Mouse (Mus musculus) intestine, postnatal 0 days (tissue): ENCODE data around the gene Sdr39u1. TPM values are rescaled to one million over a fixed set of nuclear protein-coding genes. Genes with fewer than 3 reads are reported as not detected.

Experiments used
- ATAC-seq: fragments of 200-750 bp; cut with Nextera tagmentation; 2 replicates; pipeline ENCODE4 v1.8.0; 2017; ENCODE audit warnings: mild to moderate bottlenecking, moderate TSS enrichment, moderate library complexity
- H3K27ac ChIP-seq: fragments of 300-500 bp; sonication (generic); 2 replicates; pipeline ENCODE4 v1.5.1; 2014; ENCODE audit warnings: mild to moderate bottlenecking, low read depth, low read length, moderate library complexity
- H3K27me3 ChIP-seq: fragments of 300-500 bp; sonication (generic); replicated peaks from 2 replicates; pipeline ENCODE4 v1.6.1; 2014; ENCODE audit warnings: low read length, mixed read lengths; ENCODE audit not compliant: control insufficient read depth, insufficient read depth
- H3K36me3 ChIP-seq: fragments of 300-500 bp; sonication (generic); 2 replicates; pipeline ENCODE4 v1.6.1; 2014; ENCODE audit warnings: mild to moderate bottlenecking, moderate library complexity; ENCODE audit not compliant: control insufficient read depth, insufficient read depth
- H3K4me1 ChIP-seq: fragments of 300-500 bp; sonication (generic); replicated peaks from 2 replicates; pipeline ENCODE4 v1.6.1; 2014; ENCODE audit warnings: antibody characterized with exemption, low read length, mixed read lengths; ENCODE audit not compliant: control insufficient read depth, insufficient read depth
- H3K4me2 ChIP-seq: fragments of 300-500 bp; sonication (generic); replicated peaks from 2 replicates; pipeline ENCODE4 v1.6.1; 2014; ENCODE audit warnings: low read depth, mild to moderate bottlenecking, moderate library complexity
- H3K4me3 ChIP-seq: fragments of 300-500 bp; sonication (generic); 2 replicates; pipeline ENCODE4 v1.5.1; 2014; ENCODE audit warnings: low read depth, low read length
- H3K9ac ChIP-seq: fragments of 300-500 bp; sonication (generic); 2 replicates; pipeline ENCODE4 v1.6.1; 2014; ENCODE audit warnings: mild to moderate bottlenecking, low read depth, low read length
- H3K9me3 ChIP-seq: fragments of 300-500 bp; sonication (generic); 2 replicates; pipeline ENCODE4 v1.6.1; 2016; ENCODE audit warnings: mixed run types; ENCODE audit not compliant: control insufficient read depth
- CTCF ChIP-seq: sonication (generic); IDR thresholded peaks from 2 replicates; pipeline ENCODE4 v1.5.1; 2016; ENCODE audit warnings: low read depth, mild to moderate bottlenecking, control low read depth, antibody characterized with exemption, moderate library complexity
- WGBS: fragments of 180-500 bp; shearing (Covaris S2); extraction: QIAGEN DNeasy Blood & Tissue Kit; methylation state at CpG from one replicate; pipeline ENCODE4 v1.1.7; 2014; 5-methylcytosine and 5-hydroxymethylcytosine counted together
- polyA plus RNA-seq: library from polyadenylated mRNA; unstranded; fragments of >200 nt; fragmentation: Nextera tagmentation; extraction: Ambion mirVana; gene quantifications from 2 replicates; pipeline ENCODE4 v1.2.1, GENCODE M21; 2015

Sdr39u1 gene
- polyA plus RNA-seq, 1 experiment from 2014 or later: 70.9 TPM

- Histone ChIP-seq H3K9me3 (no peaks in the 10 kb centered on the region), H3K9ac (peak overlapping the region; percentile 75; the same call in 1 of the 2 replicates), H3K36me3 (peaks cover 22% of the 10 kb centered on the region; the same call in 1 of the 2 replicates), H3K27me3 (no peaks in the 10 kb centered on the region), H3K4me2 (peak overlapping the region; percentile 92), H3K27ac (peak overlapping the region; percentile 84), H3K4me1 (peaks cover 4% of the 10 kb centered on the region), H3K4me3 (peak overlapping the region; percentile 53)
- no peak for TF ChIP-seq CTCF
- 5% methylated on average over 12 of the region's 12 CpGs for WGBS
- peak; percentile 1; the same call in 1 of the 2 replicates for ATAC-seq
Measured at GRCm38 (mm10) chr14:55900414-55900755, 292 bp upstream of the Sdr39u1 start.

GRCm38 (mm10) chr14:55898947-55899346 is 1.1 kb downstream of the Sdr39u1 start:
- Histone ChIP-seq H3K4me2 (peak overlapping the region; percentile 92; the same call in 1 of the 2 replicates), H3K27me3 (no peaks in the 10 kb centered on the region), H3K27ac (no peak overlapping the region), H3K4me1 (peaks cover 4% of the 10 kb centered on the region), H3K9ac (no peak overlapping the region), H3K4me3 (no peak overlapping the region), H3K36me3 (peaks cover 37% of the 10 kb centered on the region), H3K9me3 (no peaks in the 10 kb centered on the region)
- no peak for ATAC-seq
- 91% methylated on average over 7 of the region's 7 CpGs for WGBS
- TF ChIP-seq CTCF: no peak

GRCm38 (mm10) chr14:55897671-55898070 is 2.4 kb downstream of the Sdr39u1 start:
- no peak for ATAC-seq
- Histone ChIP-seq H3K9me3 (no peaks in the 10 kb centered on the region), H3K9ac (no peak overlapping the region), H3K36me3 (peaks cover 47% of the 10 kb centered on the region), H3K4me2 (no peak overlapping the region), H3K27me3 (no peaks in the 10 kb centered on the region), H3K4me1 (peaks cover 4% of the 10 kb centered on the region), H3K4me3 (no peak overlapping the region), H3K27ac (peak overlapping the region; percentile 54; the same call in 1 of the 2 replicates)
- 81% methylated on average over 12 of the region's 12 CpGs for WGBS
- TF ChIP-seq CTCF: no peak

GRCm38 (mm10) chr14:55886571-55887382 is 13.3 kb downstream of the Sdr39u1 start:
- no peaks in the 10 kb centered on the region for H3K27me3 ChIP-seq
- 79% methylated on average over 24 of the region's 24 CpGs for WGBS
- H3K4me3 ChIP-seq: 0 out of 2 replicates have a peak overlapping the region, but pooled peaks have one; percentile 81
- no peak for TF ChIP-seq CTCF
- no peaks in the 10 kb centered on the region for H3K9me3 ChIP-seq
- H3K4me1 ChIP-seq: peaks cover 18% of the 10 kb centered on the region
- peak overlapping the region; percentile 86 for H3K4me2 ChIP-seq
- H3K9ac ChIP-seq: no peak overlapping the region
- H3K36me3 ChIP-seq: peaks cover 52% of the 10 kb centered on the region
- no peak overlapping the region for H3K27ac ChIP-seq
- no peak for ATAC-seq

- WGBS: 3% methylated on average over 16 of the region's 16 CpGs
- H3K36me3 ChIP-seq: peaks cover 45% of the 10 kb centered on the region
Measured at GRCm38 (mm10) chr14:55885791-55886271, 14.3 kb downstream of the Sdr39u1 start.

GRCm38 (mm10) chr14:55885114-55885790 is 14.8 kb downstream of the Sdr39u1 start:
- H3K4me1 ChIP-seq: peaks cover 18% of the 10 kb centered on the region
- no peaks in the 10 kb centered on the region for H3K27me3 ChIP-seq
- H3K27ac ChIP-seq: peak overlapping the region; percentile 97
- peak overlapping the region; percentile 81 for H3K4me3 ChIP-seq
- H3K9ac ChIP-seq: peak overlapping the region; percentile 92
- WGBS: 0% methylated on average over 24 of the region's 30 CpGs
- TF ChIP-seq CTCF: peak; percentile 1; the same call in 1 of the 2 replicates
- peak overlapping the region; percentile 86 for H3K4me2 ChIP-seq
- no peaks in the 10 kb centered on the region for H3K9me3 ChIP-seq
- peaks cover 39% of the 10 kb centered on the region for H3K36me3 ChIP-seq
- peak; percentile 12 for ATAC-seq

More at GRCm38 (mm10) chr14:55885791-55886271, 14.3 kb downstream of the Sdr39u1 start:
- peak overlapping the region; percentile 92 for H3K9ac ChIP-seq
- no peak for TF ChIP-seq CTCF
- no peaks in the 10 kb centered on the region for H3K27me3 ChIP-seq
- H3K27ac ChIP-seq: peak overlapping the region; percentile 97; the same call in 1 of the 2 replicates
- H3K9me3 ChIP-seq: no peaks in the 10 kb centered on the region
- peak overlapping the region; percentile 81 for H3K4me3 ChIP-seq
- peaks cover 18% of the 10 kb centered on the region for H3K4me1 ChIP-seq
- ATAC-seq: no peak
- H3K4me2 ChIP-seq: peak overlapping the region; percentile 86
